Mouse (Mus musculus): ENCODE measurements at regions not wholly inside any gene's neighbourhood (a gene's known extent, or its start where the extent isn't known, plus 50 kb on each side); places are given as distances from the start of the nearest gene placed in this dataset.

DNA sequence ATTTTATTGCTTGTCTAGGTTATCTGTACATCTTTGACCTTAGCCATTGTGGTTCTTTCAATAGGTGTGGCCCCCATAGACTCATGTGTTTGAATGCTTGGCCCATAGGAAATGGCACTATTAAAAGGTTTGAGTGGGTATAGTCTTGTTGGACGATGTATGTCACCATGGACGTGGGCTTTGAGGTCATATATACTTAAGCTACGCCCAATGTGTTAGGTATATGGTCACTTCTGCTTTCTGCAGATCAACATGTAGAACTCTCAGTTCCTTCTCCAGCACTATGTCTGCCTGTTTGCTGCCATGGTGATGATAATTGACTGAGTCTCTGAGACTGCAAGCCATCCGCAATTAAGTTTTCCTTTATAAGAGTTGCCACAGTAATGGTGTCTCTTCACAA lies 366.8 kb downstream of the Epha4 start:
- Histone ChIP-seq H3K4me2 (ENCODE audit: low read depth, low read length) (no peak overlapping the region), H3K27me3 (replicated peaks; ENCODE audit: control insufficient read depth, insufficient read depth, low read length) (no peaks in the 10 kb centered on the region), H3K9ac (ENCODE audit: low read depth, low read length) (no peak overlapping the region), H3K4me3 (ENCODE audit: low read depth, low read length) (no peak overlapping the region), H3K36me3 (ENCODE audit: control insufficient read depth, insufficient read depth, low read length) (no peaks in the 10 kb centered on the region), H3K27ac (replicated peaks; ENCODE audit: low read depth, low read length) (no peak overlapping the region), H3K4me1 (ENCODE audit: control insufficient read depth, insufficient read depth, low read length) (no peaks in the 10 kb centered on the region), H3K9me3 (ENCODE audit: control insufficient read depth, low read length) (no peaks in the 10 kb centered on the region)
- ATAC-seq (ENCODE audit: low read depth), result no peak
- 98% methylated on average over 4 of the region's 4 CpGs for WGBS
- no peak for DNase-seq (ENCODE audit: low spot score)

DNA sequence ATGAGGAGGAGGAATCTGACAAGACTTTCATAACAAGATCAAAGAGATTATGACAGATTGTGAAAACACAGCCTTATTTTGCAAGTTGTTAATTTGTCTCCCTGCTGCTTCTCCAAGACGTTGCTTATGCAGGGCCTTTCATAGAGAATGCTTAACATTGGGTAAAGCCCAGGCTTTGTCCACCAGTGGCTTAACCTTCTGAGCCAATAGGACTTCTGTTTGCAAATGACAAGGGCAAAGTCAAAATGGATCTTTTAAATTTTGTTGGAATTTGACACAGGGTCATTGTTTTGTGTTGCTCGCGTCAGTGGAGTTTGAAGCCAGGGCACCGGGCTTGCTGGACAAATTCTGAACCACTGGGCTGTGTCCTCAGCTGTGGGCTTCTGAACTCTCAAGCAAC lies 346.6 kb downstream of the Epha4 start:
- Histone ChIP-seq H3K27ac (replicated peaks; ENCODE audit: low read depth, low read length) (no peak overlapping the region), H3K9ac (ENCODE audit: low read depth, low read length) (no peak overlapping the region), H3K4me3 (ENCODE audit: low read depth, low read length) (no peak overlapping the region), H3K27me3 (replicated peaks; ENCODE audit: control insufficient read depth, insufficient read depth, low read length) (no peaks in the 10 kb centered on the region), H3K9me3 (ENCODE audit: control insufficient read depth, low read length) (no peaks in the 10 kb centered on the region), H3K4me1 (ENCODE audit: control insufficient read depth, insufficient read depth, low read length) (no peaks in the 10 kb centered on the region), H3K4me2 (ENCODE audit: low read depth, low read length) (no peak overlapping the region), H3K36me3 (ENCODE audit: control insufficient read depth, insufficient read depth, low read length) (no peaks in the 10 kb centered on the region)
- 83% methylated on average over 4 of the region's 4 CpGs for WGBS
- DNase-seq (ENCODE audit: low spot score), result no peak
- no peak for ATAC-seq (ENCODE audit: low read depth)

DNA sequence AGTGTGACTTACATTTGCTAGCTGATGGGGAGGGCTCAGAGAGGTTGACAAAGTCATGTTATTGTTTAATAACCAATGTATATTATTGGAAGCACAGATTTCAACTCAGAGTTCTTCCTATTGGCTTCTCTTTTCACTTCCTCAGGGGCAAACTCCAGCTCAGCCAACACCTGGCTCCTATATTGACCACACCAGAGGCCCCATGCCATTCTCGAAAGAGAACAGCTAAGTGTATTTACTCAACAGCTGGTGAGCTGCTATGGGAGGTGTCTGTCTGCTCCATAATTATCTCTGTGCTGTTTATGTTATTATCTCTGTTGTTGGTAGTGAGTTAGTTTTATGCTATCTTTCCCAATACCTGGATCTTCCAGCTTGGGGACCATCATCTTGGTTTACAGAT lies 342.4 kb downstream of the Epha4 start:
- H3K36me3 ChIP-seq (ENCODE audit: control insufficient read depth, insufficient read depth, low read length), result no peaks in the 10 kb centered on the region
- no peak overlapping the region for H3K4me2 ChIP-seq (ENCODE audit: low read depth, low read length)
- H3K4me3 ChIP-seq (ENCODE audit: low read depth, low read length), result no peak overlapping the region
- 59% methylated on average over 1 of the region's 1 CpGs for WGBS
- ATAC-seq (ENCODE audit: low read depth) (no peak), DNase-seq (ENCODE audit: low spot score) (no peak)
- no peak overlapping the region for H3K27ac ChIP-seq (replicated peaks; ENCODE audit: low read depth, low read length)
- H3K9me3 ChIP-seq (ENCODE audit: control insufficient read depth, low read length), result no peaks in the 10 kb centered on the region
- H3K4me1 ChIP-seq (ENCODE audit: control insufficient read depth, insufficient read depth, low read length), result no peaks in the 10 kb centered on the region
- H3K9ac ChIP-seq (ENCODE audit: low read depth, low read length), result no peak overlapping the region
- no peaks in the 10 kb centered on the region for H3K27me3 ChIP-seq (replicated peaks; ENCODE audit: control insufficient read depth, insufficient read depth, low read length)

DNA sequence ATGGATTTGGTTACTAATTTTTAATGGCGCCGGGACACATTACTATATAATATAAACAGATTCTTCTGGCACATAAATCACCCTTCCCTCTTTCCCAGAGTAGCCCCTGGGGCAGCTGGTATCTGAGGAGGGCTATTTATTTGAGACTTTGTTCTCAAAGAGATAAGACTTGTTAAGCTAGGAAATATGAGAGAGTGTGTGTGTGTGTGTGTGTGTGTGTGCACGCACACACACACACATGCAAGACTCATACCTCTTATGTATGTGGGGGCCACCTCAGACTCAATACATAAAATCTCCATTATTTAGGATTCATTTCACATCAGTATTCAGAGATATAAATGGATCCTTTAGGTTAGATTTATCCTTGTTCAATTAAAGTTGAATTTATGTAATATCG lies 340.1 kb downstream of the Epha4 start:
- Histone ChIP-seq H3K4me1 (ENCODE audit: control insufficient read depth, insufficient read depth, low read length) (no peaks in the 10 kb centered on the region), H3K27me3 (replicated peaks; ENCODE audit: control insufficient read depth, insufficient read depth, low read length) (no peaks in the 10 kb centered on the region), H3K36me3 (ENCODE audit: control insufficient read depth, insufficient read depth, low read length) (no peaks in the 10 kb centered on the region), H3K4me3 (ENCODE audit: low read depth, low read length) (no peak overlapping the region), H3K27ac (replicated peaks; ENCODE audit: low read depth, low read length) (no peak overlapping the region), H3K9ac (ENCODE audit: low read depth, low read length) (no peak overlapping the region), H3K9me3 (ENCODE audit: control insufficient read depth, low read length) (no peaks in the 10 kb centered on the region), H3K4me2 (ENCODE audit: low read depth, low read length) (no peak overlapping the region)
- WGBS, result 77% methylated on average over 4 of the region's 4 CpGs
- DNase-seq (ENCODE audit: low spot score) (no peak), ATAC-seq (ENCODE audit: low read depth) (no peak)

DNA sequence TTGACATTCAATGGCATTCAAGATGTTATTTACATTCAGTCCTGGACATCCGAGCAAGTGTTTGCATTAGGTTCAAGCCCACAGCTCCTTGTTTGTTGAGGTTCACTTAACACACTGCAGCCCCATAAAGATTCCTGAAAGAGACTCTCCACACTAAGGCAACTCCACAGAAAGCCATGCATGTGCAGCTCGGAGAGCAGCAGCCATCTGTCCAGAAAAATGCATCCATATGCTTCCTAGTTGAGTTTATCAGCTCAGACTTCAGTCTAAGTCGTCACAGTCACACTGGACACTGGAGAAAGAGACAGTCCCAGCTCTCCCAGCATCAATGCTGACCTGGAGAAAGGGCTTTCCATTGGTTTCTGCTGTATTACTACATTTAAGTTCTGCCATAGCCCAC lies 339.7 kb downstream of the Epha4 start:
- Histone ChIP-seq H3K4me2 (ENCODE audit: low read depth, low read length) (no peak overlapping the region), H3K27ac (replicated peaks; ENCODE audit: low read depth, low read length) (no peak overlapping the region), H3K36me3 (ENCODE audit: control insufficient read depth, insufficient read depth, low read length) (no peaks in the 10 kb centered on the region), H3K4me3 (ENCODE audit: low read depth, low read length) (no peak overlapping the region), H3K9ac (ENCODE audit: low read depth, low read length) (no peak overlapping the region), H3K4me1 (ENCODE audit: control insufficient read depth, insufficient read depth, low read length) (no peaks in the 10 kb centered on the region), H3K9me3 (ENCODE audit: control insufficient read depth, low read length) (no peaks in the 10 kb centered on the region), H3K27me3 (replicated peaks; ENCODE audit: control insufficient read depth, insufficient read depth, low read length) (no peaks in the 10 kb centered on the region)
- WGBS, result 57% methylated on average over 3 of the region's 3 CpGs
- ATAC-seq (ENCODE audit: low read depth) (no peak), DNase-seq (ENCODE audit: low spot score) (no peak)

DNA sequence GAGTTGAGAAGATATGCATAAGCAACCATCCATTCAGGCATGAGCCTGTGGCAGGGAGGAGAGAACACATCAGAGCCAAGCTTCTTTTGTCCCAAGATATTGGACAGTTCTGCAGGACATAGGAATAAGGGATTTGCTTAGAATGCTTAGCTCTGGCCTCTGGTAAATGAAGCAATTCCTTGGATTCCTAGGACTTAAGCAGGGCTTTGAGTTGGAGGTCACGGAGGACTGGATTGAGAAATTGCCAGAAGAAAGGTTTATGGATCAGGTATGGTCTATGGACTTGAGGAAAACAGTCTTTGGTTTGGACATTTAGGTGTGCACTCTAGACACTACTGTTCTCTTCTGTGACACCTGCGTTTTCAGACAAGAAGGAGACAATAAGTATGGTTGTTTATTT lies 338.4 kb downstream of the Epha4 start:
- no peaks in the 10 kb centered on the region for H3K36me3 ChIP-seq (ENCODE audit: control insufficient read depth, insufficient read depth, low read length)

DNA sequence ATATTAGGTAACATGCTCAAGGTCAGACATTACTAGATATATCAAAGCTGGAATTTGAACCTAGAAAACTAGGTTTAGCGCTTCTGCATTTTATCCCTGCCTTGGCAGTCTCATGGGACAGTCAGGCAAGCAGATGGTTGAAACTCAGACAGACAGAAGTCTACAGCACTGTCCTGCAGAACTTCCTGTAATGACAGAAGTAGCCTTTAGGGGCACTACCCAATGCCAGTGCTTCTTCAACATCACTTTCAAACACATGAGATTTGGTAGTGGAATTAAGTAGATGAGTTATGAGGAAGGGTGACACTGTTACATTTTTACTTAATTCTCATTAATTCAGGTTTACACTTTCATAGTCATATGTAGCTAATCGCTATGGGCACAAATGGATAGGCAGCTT lies 330.9 kb downstream of the Epha4 start:
- Histone ChIP-seq H3K4me1 (ENCODE audit: control insufficient read depth, insufficient read depth, low read length) (no peaks in the 10 kb centered on the region; the same call in 1 of the 2 replicates), H3K9me3 (ENCODE audit: control insufficient read depth, low read length) (no peaks in the 10 kb centered on the region), H3K36me3 (ENCODE audit: control insufficient read depth, insufficient read depth, low read length) (no peaks in the 10 kb centered on the region), H3K27ac (replicated peaks; ENCODE audit: low read depth, low read length) (no peak overlapping the region), H3K4me3 (ENCODE audit: low read depth, low read length) (no peak overlapping the region), H3K27me3 (replicated peaks; ENCODE audit: control insufficient read depth, insufficient read depth, low read length) (no peaks in the 10 kb centered on the region), H3K9ac (ENCODE audit: low read depth, low read length) (no peak overlapping the region), H3K4me2 (ENCODE audit: low read depth, low read length) (no peak overlapping the region)
- DNase-seq (ENCODE audit: low spot score) (no peak), ATAC-seq (ENCODE audit: low read depth) (no peak)
- WGBS, result 81% methylated on average over 2 of the region's 2 CpGs

More for the DNA sequence above, 338.4 kb downstream of the Epha4 start:
- no peaks in the 10 kb centered on the region for H3K27me3 ChIP-seq (replicated peaks; ENCODE audit: control insufficient read depth, insufficient read depth, low read length)
- WGBS, result 91% methylated on average over 2 of the region's 2 CpGs
- H3K9me3 ChIP-seq (ENCODE audit: control insufficient read depth, low read length), result no peaks in the 10 kb centered on the region
- DNase-seq (ENCODE audit: low spot score), result no peak
- no peak overlapping the region for H3K4me3 ChIP-seq (ENCODE audit: low read depth, low read length)
- ATAC-seq (ENCODE audit: low read depth), result no peak
- H3K4me1 ChIP-seq (ENCODE audit: control insufficient read depth, insufficient read depth, low read length), result no peaks in the 10 kb centered on the region; the same call in 1 of the 2 replicates
- H3K27ac ChIP-seq (replicated peaks; ENCODE audit: low read depth, low read length), result no peak overlapping the region
- no peak overlapping the region for H3K9ac ChIP-seq (ENCODE audit: low read depth, low read length)
- H3K4me2 ChIP-seq (ENCODE audit: low read depth, low read length), result no peak overlapping the region

DNA sequence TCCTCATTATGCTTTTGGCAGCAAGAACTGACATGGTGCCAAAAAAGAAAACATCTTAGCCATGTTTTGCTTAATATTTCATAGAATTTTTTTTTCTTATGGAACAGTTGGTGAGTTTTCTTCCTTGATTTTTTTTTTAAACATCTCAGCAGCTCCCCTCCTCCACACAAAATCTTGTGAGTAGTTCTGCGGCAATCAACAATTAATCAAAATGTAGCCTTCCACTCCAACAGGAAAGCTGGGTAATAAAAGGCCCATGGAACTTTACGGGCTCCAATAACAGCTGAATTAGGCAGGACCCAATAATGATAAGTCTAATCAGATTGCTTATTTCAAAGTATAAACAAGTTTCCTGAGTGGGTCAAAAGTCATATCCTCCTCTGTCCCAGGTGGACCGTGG lies 324.7 kb downstream of the Epha4 start:
- H3K27ac ChIP-seq (replicated peaks; ENCODE audit: low read depth, low read length), result no peak overlapping the region
- H3K9ac ChIP-seq (ENCODE audit: low read depth, low read length), result no peak overlapping the region
- no peaks in the 10 kb centered on the region for H3K27me3 ChIP-seq (replicated peaks; ENCODE audit: control insufficient read depth, insufficient read depth, low read length)
- WGBS, result 57% methylated on average over 3 of the region's 3 CpGs
- H3K4me3 ChIP-seq (ENCODE audit: low read depth, low read length), result no peak overlapping the region
- no peak for ATAC-seq (ENCODE audit: low read depth)
- no peaks in the 10 kb centered on the region for H3K36me3 ChIP-seq (ENCODE audit: control insufficient read depth, insufficient read depth, low read length)
- DNase-seq (ENCODE audit: low spot score), result no peak
- no peaks in the 10 kb centered on the region for H3K9me3 ChIP-seq (ENCODE audit: control insufficient read depth, low read length)
- H3K4me1 ChIP-seq (ENCODE audit: control insufficient read depth, insufficient read depth, low read length), result no peaks in the 10 kb centered on the region; the same call in 1 of the 2 replicates
- no peak overlapping the region for H3K4me2 ChIP-seq (ENCODE audit: low read depth, low read length)

DNA sequence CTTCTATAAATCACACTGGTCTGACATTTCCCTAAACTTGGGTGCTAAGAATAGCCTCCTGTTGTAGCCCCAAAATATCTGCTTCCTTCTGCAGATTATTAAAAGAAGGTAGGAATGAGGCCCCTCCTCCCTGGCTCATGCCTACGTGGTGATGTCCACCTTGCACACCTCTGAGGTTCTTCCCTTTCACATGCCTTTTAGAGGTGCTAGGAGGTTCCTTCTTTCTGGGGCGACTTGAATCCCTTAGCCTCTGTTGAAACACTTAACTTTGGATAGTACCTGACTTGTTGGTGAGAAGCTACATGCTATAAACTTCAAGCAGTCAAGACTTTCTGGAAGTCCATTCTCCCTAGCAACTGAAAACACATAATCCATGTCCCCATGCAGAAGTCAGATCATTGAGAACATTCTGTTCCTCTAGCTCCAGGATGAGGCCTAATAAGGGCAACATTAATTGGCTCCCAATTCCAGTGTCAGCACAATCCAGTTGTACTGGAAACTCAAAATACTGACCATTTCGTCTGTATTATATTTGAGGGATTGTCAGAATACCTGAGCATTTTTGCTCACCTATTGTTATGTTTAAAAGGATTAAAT lies 313.5 kb downstream of the Epha4 start:
- H3K9me3 ChIP-seq (ENCODE audit: control insufficient read depth, low read length), result no peaks in the 10 kb centered on the region
- ATAC-seq (ENCODE audit: low read depth), result no peak

More for the DNA sequence above, 313.5 kb downstream of the Epha4 start:
- no peak overlapping the region for H3K27ac ChIP-seq (replicated peaks; ENCODE audit: low read depth, low read length)
- H3K4me2 ChIP-seq (ENCODE audit: low read depth, low read length), result no peak overlapping the region
- no peak for DNase-seq (ENCODE audit: low spot score)
- WGBS, result 71% methylated on average over 3 of the region's 3 CpGs
- H3K9ac ChIP-seq (ENCODE audit: low read depth, low read length), result no peak overlapping the region
- H3K4me3 ChIP-seq (ENCODE audit: low read depth, low read length), result no peak overlapping the region
- H3K36me3 ChIP-seq (ENCODE audit: control insufficient read depth, insufficient read depth, low read length), result no peaks in the 10 kb centered on the region
- H3K4me1 ChIP-seq (ENCODE audit: control insufficient read depth, insufficient read depth, low read length), result no peaks in the 10 kb centered on the region
- H3K27me3 ChIP-seq (replicated peaks; ENCODE audit: control insufficient read depth, insufficient read depth, low read length), result no peaks in the 10 kb centered on the region
